Mouse (Mus musculus): ENCODE data around the gene Gfm1.
A peak's percentile ranks its signal among the peaks of the same experiment; 100 is the strongest.

Gfm1 gene

GRCm38 (mm10) chr3:67429999-67430380, at the start of gene Gfm1:
TSS of gene Gfm1 (plus strand) at chr3:67430096.
- DNase-seq, result peak; percentile 89

GRCm38 (mm10) chr3:67429338-67429998, 428 bp upstream of the Gfm1 start:
- peak; percentile 17 for DNase-seq

GRCm38 (mm10) chr3:67434011-67434410, 4.1 kb downstream of the Gfm1 start:
- no peak for DNase-seq

GRCm38 (mm10) chr3:67447143-67447542, 17.2 kb downstream of the Gfm1 start:
- DNase-seq, result no peak

- no peak for DNase-seq
These were observed 19.8 kb downstream of the Gfm1 start for GRCm38 (mm10) chr3:67449660-67450059.

GRCm38 (mm10) chr3:67450601-67451210, 20.8 kb downstream of the Gfm1 start:
- DNase-seq, result no peak

GRCm38 (mm10) chr3:67459881-67460280, 30.0 kb downstream of the Gfm1 start:
- DNase-seq, result no peak

GRCm38 (mm10) chr3:67462015-67462414, 32.1 kb downstream of the Gfm1 start:
- no peak for DNase-seq

GRCm38 (mm10) chr3:67462578-67462977, 32.7 kb downstream of the Gfm1 start:
- DNase-seq, result no peak

GRCm38 (mm10) chr3:67463001-67463400, 33.1 kb downstream of the Gfm1 start:
- peak; percentile 33 for DNase-seq

GRCm38 (mm10) chr3:67463450-67464372, 33.8 kb downstream of the Gfm1 start, which contains the start of gene Lxn:
TSS of gene Lxn (minus strand) at chr3:67463926.
- peak; percentile 55 for DNase-seq

GRCm38 (mm10) chr3:67466576-67466975, 36.7 kb downstream of the Gfm1 start:
- no peak for DNase-seq

GRCm38 (mm10) chr3:67467281-67467680, 37.4 kb downstream of the Gfm1 start:
- no peak for DNase-seq

- no peak for DNase-seq
These were observed 41.7 kb downstream of the Gfm1 start for GRCm38 (mm10) chr3:67471408-67472127.

- no peak for DNase-seq
These were observed 43.5 kb downstream of the Gfm1 start for GRCm38 (mm10) chr3:67473438-67473837.

GRCm38 (mm10) chr3:67479806-67480205, 49.9 kb downstream of the Gfm1 start:
- no peak for DNase-seq

- DNase-seq, result no peak
These were observed 52.5 kb downstream of the Gfm1 start for GRCm38 (mm10) chr3:67482400-67482799.

GRCm38 (mm10) chr3:67485233-67485632, 55.3 kb downstream of the Gfm1 start:
- DNase-seq, result no peak

- DNase-seq, result no peak
These were observed 60.3 kb downstream of the Gfm1 start for GRCm38 (mm10) chr3:67490156-67490555.

GRCm38 (mm10) chr3:67492086-67492869, 62.4 kb downstream of the Gfm1 start:
- DNase-seq, result no peak

GRCm38 (mm10) chr3:67493132-67493531, 63.2 kb downstream of the Gfm1 start:
- no peak for DNase-seq

GRCm38 (mm10) chr3:67496310-67496709, 66.4 kb downstream of the Gfm1 start:
- DNase-seq, result no peak
